Mouse (Mus musculus): ENCODE data around the gene Rxra.
A peak's percentile ranks its signal among the peaks of the same experiment; 100 is the strongest.

Gene Rxra

GRCm38 (mm10) chr2:27738396-27738795, 62.2 kb downstream of the Rxra start:
- no peak for DNase-seq (ENCODE audit: low spot score)

DNA sequence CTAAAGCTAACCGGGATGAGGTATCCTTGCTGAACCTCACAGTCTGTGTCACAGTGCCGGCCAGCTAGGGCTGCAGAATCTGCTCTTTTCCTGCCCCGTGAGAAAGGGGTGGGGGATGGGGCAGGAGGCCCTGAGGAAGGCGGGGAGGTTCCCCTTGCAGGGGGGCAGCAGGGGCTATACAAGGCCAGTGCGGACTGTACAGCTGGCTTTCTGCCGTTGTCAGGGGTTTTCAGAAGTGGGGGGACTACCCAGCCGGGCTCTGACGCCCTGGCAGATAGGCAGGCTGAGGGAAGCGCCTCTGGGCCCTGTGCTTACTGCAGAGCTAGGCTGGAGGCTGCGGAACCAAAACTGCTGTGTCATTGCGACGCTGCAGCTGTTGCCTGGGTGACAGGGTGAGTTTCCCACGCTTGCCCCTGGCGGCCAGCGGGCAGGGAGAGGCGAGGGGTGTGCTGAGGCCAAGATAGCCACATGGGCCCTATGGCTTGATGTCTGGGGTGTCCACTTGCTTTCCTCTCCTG, 63.9 kb downstream of the Rxra start:
- peak; percentile 83 for DNase-seq (ENCODE audit: low spot score)

GRCm38 (mm10) chr2:27743177-27743576, 66.9 kb downstream of the Rxra start:
- DNase-seq (ENCODE audit: low spot score) = no peak

DNA sequence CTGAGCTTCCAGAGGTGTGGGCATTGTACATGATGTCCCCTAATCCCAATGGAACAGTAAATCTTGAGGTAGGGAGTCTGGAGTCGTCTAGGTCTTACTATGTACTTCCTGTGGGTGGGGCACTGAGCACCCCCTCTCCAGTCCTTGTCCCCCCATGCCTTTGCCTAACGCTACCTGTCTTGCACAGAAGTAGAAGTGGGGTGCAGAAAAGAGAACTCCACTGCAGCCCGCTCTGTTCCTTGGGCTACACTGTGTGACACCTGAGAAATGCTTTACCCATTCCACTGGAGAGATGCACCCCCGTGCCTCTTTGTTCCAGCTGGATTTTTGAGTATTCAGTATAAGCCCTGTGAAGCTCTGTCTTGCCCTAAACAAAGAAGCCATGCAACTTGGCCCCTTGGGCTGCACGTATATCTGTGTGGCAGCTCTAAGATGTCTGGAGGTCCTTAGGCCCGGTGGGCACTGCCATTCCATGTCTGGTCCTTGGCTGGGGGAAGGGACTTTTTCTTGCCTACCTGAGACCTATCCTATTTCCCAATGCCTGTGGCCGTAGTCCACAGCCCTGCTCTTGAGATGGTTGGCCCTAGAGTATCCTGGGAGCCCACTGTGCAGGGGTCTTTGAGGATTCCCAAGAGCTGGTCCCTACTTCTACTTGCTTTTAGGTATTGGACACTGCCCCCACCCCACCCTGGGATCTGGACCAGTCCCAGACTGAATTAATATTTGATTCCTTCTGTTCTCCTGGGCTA, 67.8 kb downstream of the Rxra start:
- no peak for DNase-seq (ENCODE audit: low spot score)

DNA sequence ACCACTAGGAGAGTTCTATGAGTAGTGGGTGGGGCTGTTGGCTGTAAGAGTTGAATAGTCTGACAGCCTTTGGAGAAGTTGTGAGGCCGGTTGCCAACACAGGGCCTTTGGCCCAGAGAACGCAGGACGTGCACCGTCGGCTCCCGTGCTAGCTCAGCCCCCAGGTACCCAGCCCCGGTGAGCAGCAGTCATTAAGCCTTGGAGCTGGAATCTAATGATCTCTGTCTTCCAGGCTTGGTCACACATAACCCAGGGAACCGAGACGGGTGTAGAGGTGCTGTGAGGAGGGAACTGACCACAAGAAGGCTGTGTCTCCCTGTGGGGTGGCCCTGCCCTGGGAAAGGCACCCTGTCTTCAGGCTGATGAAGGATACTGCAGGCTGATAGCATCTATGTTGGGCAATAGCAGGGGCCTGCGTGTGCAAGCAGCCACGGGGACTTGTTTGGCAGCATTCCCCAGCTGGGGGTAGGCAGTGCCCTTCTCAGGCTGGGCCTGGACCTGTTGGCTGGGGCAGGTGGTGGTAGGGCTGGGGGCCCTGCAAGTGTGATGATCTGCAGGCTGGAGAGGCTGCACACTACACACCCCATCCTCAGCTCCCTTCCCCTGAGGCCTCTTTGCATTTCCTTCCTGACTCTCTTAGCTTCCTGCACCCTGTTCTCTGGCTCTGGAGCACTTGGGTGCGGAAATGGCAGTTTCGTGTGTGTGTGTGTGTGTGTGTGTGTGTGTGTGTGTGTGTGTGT, 68.5 kb downstream of the Rxra start:
- peak; percentile 48 for DNase-seq (ENCODE audit: low spot score)

DNA sequence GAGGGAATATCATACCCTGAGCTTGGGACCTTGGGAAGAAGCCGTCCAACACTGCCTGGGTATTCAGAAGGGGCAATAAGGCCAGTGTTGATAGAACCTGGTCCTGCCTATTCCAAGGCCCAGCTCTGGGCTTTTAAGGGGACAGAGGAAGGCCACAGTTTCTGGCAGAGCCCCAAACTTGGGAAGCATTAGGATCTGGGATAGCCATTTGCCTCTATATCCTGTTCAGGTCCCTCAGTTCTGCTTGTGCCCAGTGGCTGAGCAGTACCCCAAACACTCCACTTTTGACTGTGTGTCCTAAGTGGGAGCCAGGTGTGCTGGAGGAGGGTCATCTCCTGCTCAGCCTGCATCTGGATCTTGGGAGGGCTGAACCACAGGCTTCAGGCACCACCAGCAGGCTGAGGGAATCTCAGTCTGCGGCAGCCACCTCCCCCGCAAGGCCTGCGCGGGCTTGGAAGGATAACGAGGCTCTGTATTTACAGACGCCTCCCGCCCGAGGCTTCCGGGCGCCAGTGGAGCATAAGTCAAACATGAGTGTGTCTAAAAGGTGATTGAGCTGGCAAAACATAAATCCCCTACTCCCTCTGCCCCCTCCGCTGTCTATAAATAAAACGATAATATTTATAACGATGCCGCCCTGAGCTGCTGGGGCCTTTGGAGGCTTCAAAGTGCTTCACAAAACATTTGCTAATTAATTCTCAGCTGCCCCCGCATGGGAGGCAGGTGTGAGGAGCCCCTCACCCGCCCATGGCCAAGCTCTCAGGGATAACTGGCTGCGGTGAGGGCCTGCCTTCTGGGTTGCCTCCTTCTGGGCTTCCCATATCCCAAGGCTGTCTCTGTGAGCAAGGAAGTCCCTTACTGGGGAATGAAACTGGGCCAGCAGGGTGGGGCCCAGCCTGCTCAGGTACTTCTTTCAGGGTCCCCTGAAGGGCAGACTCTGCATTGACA, 69.7 kb downstream of the Rxra start:
- no peak for DNase-seq (ENCODE audit: low spot score)

DNA sequence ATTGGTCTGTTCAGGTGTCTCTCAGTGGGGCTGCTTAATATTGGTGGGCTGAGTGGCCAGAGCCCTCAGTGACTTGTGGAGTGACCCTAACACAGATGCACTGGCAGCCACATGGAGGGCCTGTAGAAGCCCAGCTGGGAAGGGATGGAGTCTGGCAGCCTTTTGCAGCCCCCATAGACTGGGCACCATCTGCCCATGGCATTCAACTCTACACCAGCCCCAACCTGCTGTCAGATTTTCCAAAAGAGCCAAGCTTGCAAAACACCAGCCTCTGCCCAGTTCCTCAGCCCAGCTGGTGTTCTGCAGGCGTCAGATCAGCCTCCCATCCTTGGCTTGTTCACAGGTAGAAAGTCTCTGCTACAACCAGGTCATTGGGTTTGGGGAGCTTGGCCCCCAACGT, 70.6 kb downstream of the Rxra start:
- DNase-seq (ENCODE audit: low spot score) = no peak

GRCm38 (mm10) chr2:27748984-27749383, 72.7 kb downstream of the Rxra start:
- DNase-seq (ENCODE audit: low spot score) = no peak

DNA sequence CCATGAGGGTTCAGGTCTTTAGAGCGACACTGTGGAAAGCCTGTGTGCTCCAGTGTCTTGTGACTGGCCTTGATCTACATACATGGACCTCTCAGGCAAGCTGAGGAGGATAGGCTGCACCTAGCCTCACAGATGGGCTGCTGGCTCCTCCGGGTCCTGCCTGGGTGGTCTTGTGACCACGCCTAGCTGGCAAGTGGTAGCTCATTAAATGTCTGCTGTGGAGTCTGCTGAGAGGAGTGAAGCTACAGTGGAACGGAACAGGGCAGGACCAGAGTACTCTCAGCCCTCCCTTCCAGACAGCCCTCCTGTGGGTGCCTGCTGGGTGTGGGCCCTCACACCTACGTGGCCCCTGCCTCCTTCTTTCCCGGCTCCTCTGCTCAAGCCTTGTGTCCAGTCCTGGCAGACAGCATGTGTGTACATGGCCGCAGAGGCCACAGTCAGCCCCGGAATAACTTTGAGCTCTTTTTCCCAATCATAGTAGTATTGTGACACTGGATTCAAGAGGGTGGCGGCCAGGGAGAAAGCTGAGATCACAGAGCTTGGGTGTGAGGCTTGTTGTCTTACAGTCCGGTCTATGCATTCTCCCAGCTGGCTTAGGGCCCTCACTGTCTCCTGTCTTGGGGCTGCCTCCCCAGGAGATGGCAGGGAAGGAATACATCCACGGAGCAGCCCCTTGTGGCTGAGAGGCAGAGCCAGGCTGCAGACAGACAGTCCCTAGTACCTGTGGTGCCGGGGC, 74.3 kb downstream of the Rxra start:
- peak; percentile 35 for DNase-seq (ENCODE audit: low spot score)

DNA sequence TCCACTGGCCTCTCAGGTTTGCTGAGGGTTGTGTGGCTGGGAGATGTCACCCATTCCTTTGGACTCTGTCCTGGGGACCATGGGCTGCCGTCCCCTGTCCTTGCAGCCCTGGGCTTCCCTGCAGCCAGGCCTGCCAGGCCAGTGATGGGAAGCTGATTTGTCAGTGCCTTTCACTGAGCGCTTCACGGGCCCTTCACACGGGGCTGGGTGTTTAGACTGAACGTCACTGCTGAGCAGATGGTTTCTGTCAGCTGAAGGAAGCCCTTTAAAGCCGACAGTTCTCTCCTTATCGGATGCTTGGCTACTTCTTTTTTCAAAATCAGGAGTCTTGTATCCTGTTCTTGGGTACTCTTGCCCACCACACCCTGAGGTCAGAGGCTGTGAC, 74.9 kb downstream of the Rxra start:
- DNase-seq (ENCODE audit: low spot score) = no peak

GRCm38 (mm10) chr2:27751803-27752202, 75.6 kb downstream of the Rxra start:
- no peak for DNase-seq (ENCODE audit: low spot score)

- DNase-seq (ENCODE audit: low spot score) = no peak
Observed at GRCm38 (mm10) chr2:27754094-27754493, 77.9 kb downstream of the Rxra start.

GRCm38 (mm10) chr2:27755986-27756641, 79.9 kb downstream of the Rxra start:
- no peak for DNase-seq (ENCODE audit: low spot score)

DNA sequence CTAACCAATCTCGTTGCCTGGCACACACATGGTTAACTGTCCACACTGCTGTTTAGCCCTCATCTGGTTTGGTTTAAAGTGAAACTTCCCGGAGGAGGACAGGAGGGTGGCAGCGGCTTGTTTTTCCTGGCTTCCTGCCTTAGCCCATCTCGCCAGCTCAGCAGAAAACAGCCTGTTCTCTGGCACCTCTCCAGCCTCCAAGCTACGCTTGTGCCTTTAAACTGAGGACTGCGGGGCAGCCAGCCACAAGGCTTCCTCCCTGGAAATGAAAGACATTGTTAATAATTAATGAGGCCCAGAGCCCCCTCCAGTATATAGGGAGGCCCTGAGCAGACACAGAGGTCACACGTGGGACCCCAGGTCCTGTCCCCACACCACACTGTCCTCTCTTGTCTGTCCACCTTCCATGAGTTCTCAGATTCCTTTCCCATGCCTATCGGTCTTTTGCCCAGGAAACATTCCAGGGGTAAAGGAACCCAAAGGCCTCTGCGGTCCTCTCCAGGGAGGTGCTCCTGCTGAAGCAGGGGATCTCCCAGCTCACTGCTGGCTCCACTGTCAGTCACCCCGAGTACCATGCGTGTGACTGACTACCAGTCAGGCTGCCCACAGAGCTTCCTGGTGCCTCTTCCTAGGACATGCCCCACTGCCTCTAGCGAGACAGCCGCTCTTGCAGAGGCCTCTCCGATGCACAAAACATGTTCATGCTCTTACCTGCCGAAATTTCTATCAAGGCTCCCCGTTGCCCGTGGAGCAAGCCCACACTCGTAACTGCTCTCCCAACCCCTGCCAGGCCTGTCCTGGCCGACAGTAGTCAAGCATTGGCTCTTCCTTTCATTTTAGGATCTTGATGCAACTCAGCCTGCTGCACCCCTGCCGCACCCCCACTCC, 82.4 kb downstream of the Rxra start:
- peak; percentile 98 for DNase-seq (ENCODE audit: low spot score)

DNA sequence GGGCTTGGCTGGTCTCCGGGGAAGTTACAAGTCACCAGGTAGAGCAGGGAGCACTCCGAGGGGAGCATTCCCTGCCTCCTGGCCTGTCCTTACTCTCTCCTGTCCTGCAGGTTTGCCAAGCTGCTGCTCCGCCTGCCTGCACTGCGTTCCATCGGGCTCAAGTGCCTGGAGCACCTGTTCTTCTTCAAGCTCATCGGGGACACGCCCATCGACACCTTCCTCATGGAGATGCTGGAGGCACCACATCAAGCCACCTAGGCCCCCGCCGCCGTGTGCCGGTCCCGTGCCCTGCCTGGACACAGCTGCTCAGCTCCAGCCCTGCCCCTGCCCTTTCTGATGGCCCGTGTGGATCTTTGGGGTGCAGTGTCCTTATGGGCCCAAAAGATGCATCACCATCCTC, 83.2 kb downstream of the Rxra start:
- DNase-seq (ENCODE audit: low spot score) = no peak

DNA sequence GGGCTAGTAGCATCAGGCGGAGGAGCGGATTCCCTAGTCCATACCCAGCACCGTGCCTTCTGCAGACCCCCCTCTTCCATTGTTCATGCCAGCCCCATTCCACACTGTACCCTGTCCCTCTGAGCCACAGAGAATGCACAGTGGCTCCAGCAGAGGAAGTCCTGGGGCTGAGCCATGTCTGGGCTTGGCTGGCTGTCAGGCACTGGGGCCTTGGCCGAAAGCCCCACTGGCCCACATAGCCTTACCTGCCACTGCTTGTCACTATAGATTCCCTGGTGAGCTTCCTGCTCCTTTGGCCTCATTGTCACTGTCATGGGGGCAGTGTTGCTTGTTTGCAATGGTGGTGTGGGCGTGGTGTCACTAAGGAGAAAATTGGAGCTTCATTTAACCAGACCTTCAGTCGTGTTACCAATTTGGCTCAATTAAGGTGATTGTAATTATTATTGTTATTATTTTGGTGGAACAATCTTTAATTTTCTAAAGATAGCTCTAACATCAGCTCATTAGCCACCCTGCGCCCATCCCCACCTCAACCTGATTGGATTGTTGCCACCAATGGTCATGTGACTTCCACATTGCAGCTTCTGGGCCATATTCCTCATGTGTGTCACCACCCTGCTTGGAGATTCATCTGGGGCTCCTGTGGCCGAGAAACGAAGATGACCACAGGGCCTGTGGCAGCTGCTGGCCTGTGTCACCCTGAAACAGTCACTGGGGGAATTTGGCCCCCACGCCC, 85.2 kb downstream of the Rxra start:
- peak; percentile 54 for DNase-seq (ENCODE audit: low spot score)

DNA sequence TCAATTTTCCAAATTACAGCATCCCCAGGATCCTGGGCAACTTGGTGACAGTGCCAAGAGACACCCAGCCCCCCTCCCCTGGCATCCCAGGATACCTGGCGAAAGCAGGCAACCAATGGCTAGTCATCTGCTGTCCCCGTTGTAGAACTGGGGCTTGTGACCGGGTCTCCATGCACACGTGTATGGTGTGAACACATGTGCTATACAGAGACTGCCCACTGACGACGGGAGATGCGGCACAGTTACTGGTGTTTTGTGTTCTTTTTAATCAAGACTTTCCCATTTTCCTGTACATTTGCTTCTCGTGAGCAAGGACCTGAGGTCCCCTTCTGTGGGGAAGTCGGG, 85.7 kb downstream of the Rxra start:
- DNase-seq (ENCODE audit: low spot score) = peak; percentile 40

GRCm38 (mm10) chr2:27762509-27762908, 86.3 kb downstream of the Rxra start:
- DNase-seq (ENCODE audit: low spot score) = peak; percentile 24

Data from adipocyte (in vitro differentiated cells).